Mouse (Mus musculus): ENCODE data around the gene Luc7l3. TPM values are rescaled to one million over a fixed set of nuclear protein-coding genes. Genes with fewer than 3 reads are reported as not detected.

Gene Luc7l3
- 95.4 and 99.3 TPM in 2 replicates for polyA plus RNA-seq (2015; fragmentation: Nextera tagmentation; extraction: Ambion mirVana)

GRCm38 (mm10) chr11:94321931-94322400 lies at the start of gene Luc7l3:
TSS of gene Luc7l3 (minus strand) at chr11:94321988.

GRCm38 (mm10) chr11:94327693-94328643 lies 6.2 kb upstream of the Luc7l3 start, which contains the start of gene Ankrd40:
TSS of gene Ankrd40 (plus strand) at chr11:94328001.

DNA sequence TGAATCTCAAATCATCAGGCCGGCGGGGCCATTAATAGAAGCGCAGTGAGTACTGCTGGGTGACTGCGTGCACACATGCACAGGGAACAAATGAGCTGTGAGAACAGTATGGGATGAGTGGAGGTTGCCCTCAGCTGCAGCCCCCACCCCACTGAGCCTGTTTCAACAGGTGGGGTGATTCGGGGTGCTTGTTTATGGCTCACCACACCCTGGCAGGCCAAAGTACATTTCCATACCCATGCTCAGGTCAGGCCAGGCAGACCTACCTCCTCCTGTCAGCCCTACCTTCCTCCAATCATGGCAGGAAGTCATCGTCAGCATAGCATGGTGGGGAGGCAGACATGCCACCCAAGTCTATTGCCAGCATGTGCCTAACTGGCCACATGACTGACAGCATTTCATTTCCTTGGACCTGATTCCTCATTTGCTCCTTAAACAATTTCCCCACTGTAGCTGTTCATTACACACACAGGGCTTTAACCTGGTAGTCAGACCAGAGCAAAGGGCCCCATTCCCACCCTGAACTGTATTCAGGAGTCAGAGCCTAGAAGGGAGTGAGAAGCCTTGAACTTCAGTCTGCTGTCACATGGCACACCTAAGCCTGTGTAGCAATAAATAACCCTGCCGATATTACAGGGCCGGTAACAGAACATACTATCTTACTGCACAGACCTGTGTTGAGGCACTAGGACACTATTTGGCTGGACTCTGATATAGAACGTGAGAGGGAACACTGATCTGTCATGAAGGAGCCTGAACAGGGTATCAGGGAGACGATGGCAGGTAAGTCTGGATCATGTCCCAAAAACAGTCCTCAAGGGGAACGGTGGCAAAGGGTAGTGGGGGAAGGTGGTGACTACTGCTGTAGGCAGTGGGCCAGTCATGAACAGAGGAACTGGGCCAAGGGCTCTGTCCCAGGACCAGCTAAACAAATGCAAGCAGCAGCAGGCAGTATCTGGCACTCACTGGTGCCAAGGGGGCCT lies 40.3 kb downstream of the Luc7l3 start, which contains the start of gene Gm21885:
Gene Gm21885, plus strand, starts transcription at position 675 of the 983 bp plus-strand sequence.

GRCm38 (mm10) chr11:94245955-94246788 lies 75.6 kb downstream of the Luc7l3 start, which contains the start of gene Wfikkn2:
TSS of gene Wfikkn2 (minus strand) at chr11:94246005.

Other genes starting within 250 kb of the Luc7l3 start
- gene Tob1, start 110.5 kb downstream of the Luc7l3 start, polyA plus RNA-seq (2015; fragmentation: Nextera tagmentation; extraction: Ambion mirVana), result 33.6 and 34.4 TPM in 2 replicates
- 1.9 and 2.6 TPM in 2 replicates for gene Wfikkn2, start 76.0 kb downstream of the Luc7l3 start, polyA plus RNA-seq (2015; fragmentation: Nextera tagmentation; extraction: Ambion mirVana)
- gene Gm21885, start 40.1 kb downstream of the Luc7l3 start, polyA plus RNA-seq (2015; fragmentation: Nextera tagmentation; extraction: Ambion mirVana), result not detected in 2 replicates
- gene Ankrd40, start 6.0 kb upstream of the Luc7l3 start, polyA plus RNA-seq (2015; fragmentation: Nextera tagmentation; extraction: Ambion mirVana), result 23.5 and 24.0 TPM in 2 replicates
- gene Abcc3, start 71.0 kb upstream of the Luc7l3 start, polyA plus RNA-seq (2015; fragmentation: Nextera tagmentation; extraction: Ambion mirVana), result 2.4 and 4.7 TPM in 2 replicates
- 11.5 and 19.1 TPM in 2 replicates for gene Cacna1g, start 152.2 kb upstream of the Luc7l3 start, polyA plus RNA-seq (2015; fragmentation: Nextera tagmentation; extraction: Ambion mirVana)
- 0.97 and 1.2 TPM in 2 replicates for gene Spata20, start 164.2 kb upstream of the Luc7l3 start, polyA plus RNA-seq (2015; fragmentation: Nextera tagmentation; extraction: Ambion mirVana)
- gene Epn3, start 178.0 kb upstream of the Luc7l3 start, polyA plus RNA-seq (2015; fragmentation: Nextera tagmentation; extraction: Ambion mirVana), result 1.8 and 2.5 TPM in 2 replicates
- 0.75 and 0.98 TPM in 2 replicates for gene Mycbpap, start 199.8 kb upstream of the Luc7l3 start, polyA plus RNA-seq (2015; fragmentation: Nextera tagmentation; extraction: Ambion mirVana)
- 9.7 and 12.6 TPM in 2 replicates for gene Rsad1, start 227.3 kb upstream of the Luc7l3 start, polyA plus RNA-seq (2015; fragmentation: Nextera tagmentation; extraction: Ambion mirVana)
- 2.3 TPM in 2 replicates for gene Chad, start 243.1 kb upstream of the Luc7l3 start, polyA plus RNA-seq (2015; fragmentation: Nextera tagmentation; extraction: Ambion mirVana)

Data from neural tube, postnatal 0 days (tissue).